Mouse (Mus musculus): ENCODE data around the gene Gss.
"Not testable (repeated sequence)": the region's sequence is repeated elsewhere in the genome, so short reads cannot be mapped to it uniquely, and the experiment has no call there.

The Gss gene

GRCm38 (mm10) chr2:155573996-155574395, 18.6 kb downstream of the Gss start:
- DNase-seq (ENCODE audit: low spot score), result no peak

GRCm38 (mm10) chr2:155573001-155573400, 19.6 kb downstream of the Gss start:
- DNase-seq (ENCODE audit: low spot score), result no peak

DNA sequence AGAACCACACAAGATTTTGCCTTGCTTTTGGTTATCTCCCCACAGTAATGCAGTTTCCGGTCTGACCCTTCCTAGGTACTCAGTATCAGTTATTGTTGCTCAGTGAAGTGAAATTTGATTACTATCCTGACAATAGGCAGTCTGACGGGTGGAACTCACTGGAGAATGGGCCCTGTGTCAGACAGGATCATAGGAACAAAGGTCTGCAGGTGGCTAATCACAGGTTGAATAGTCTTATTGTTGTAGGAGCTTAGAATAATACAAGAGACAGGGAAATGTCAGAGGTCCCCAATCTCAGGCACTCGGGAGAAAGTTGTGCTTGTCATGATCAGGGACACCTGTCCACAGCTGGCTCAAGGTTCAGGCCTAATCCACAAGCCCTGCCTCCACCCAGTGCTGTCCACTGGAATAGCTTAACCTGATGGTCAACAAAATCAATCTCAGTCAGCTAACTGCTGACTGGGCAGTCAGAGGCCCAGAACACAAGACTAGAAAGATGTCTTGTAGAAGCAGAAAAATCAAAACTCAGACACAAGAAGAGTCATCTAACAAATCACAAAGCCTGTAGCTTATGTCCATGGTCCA, 23.3 kb downstream of the Gss start:
- DNase-seq (ENCODE audit: low spot score), result no peak

GRCm38 (mm10) chr2:155567751-155568150, 24.9 kb downstream of the Gss start:
- DNase-seq (ENCODE audit: low spot score), result no peak

GRCm38 (mm10) chr2:155562934-155563333, 29.7 kb downstream of the Gss start:
- no peak for DNase-seq (ENCODE audit: low spot score)

- no peak for DNase-seq (ENCODE audit: low spot score)
These were observed 30.4 kb downstream of the Gss start for GRCm38 (mm10) chr2:155562209-155562608.

- no peak for DNase-seq (ENCODE audit: low spot score)
These were observed 38.1 kb downstream of the Gss start for GRCm38 (mm10) chr2:155554426-155554985.

- no peak for DNase-seq (ENCODE audit: low spot score)
These were observed 39.7 kb downstream of the Gss start for GRCm38 (mm10) chr2:155552949-155553354.

DNA sequence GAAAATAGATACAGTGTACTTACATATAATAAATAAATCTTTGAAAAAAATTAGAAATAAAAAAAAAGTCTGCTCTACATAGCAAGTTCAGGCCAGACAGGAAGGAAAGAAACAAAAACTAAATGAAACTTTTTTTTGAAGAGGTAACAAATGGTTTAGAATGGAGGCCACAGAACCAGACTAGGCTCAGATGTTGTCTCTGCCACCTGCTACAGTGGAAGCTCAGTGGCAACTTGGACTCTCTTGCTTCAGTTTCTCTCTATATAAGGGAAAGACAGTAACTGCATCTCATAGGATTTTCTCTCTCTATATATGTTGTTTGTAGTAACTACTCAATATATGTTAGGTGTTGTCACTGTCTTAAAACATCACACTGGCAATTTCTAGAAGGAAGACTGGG, 40.3 kb downstream of the Gss start:
- no peak for DNase-seq (ENCODE audit: low spot score)

DNA sequence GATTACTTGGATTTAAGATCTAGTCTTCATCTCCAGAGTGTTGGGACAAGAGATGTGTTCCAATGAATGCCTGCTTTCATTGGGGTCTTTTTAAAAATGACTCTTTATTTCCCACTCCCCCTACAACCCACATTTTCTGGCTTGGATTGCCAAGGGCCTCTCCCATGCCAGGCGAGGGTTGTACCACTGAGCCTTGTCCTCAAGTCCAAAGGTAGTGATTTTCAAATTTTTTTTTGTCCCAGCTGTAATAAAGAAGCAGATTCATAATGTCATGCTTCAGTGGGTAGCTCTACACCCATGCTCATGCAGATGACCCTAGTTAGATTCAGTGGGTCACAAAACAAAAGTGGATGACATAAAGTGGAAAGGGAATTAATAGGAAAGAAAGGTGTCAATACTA, 45.7 kb downstream of the Gss start:
- no peak for DNase-seq (ENCODE audit: low spot score)

DNA sequence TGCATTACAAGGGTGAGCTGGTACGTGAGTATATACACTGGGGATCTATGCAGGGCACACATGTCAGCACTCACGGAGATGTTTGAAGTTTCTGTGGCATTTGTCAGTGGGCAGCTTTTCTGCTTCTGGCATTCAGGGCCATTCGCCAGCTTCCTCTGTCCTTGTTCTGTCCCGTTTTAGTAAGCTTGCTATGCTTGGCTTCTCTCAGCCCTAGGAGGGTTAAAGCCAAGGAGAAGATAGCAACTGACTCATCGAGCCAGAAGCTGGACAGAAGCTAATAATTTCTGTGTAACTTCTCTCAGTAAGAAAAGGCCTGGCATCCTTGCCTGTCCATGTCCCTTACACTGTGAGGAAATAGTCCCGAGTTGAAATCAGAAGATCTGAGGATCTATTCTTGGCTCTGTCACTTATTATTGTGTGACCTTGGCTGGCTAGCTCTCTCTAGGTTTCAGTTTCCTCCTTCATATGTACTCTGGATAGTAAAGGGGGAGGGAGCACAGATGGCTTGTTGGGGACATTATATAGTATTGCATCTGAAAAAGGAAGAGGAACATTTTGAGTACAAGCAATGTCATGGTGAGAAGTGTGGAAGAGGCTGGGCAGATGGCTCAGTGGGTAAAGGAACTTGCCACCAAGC, 51.7 kb downstream of the Gss start:
- no peak for DNase-seq (ENCODE audit: low spot score)

DNA sequence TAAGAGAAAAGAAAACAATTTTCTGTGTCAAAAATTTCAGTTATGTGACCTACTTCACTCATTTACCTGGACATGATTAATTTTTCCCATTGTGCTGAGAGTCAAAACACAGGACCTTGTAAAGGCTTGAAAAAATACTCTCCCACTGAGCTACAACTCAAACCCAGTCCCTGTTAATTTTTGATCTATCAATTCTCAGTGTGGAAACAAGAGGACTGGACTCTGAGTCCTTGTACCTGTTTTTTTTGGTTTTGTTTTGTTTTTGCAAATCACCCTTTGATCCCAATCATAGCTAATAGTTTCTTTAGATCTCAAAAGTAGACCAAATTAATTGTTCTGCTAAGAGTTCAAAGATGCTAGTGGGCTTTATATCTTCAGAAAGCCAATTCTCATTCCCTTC, 52.9 kb downstream of the Gss start:
- no peak for DNase-seq (ENCODE audit: low spot score)

DNA sequence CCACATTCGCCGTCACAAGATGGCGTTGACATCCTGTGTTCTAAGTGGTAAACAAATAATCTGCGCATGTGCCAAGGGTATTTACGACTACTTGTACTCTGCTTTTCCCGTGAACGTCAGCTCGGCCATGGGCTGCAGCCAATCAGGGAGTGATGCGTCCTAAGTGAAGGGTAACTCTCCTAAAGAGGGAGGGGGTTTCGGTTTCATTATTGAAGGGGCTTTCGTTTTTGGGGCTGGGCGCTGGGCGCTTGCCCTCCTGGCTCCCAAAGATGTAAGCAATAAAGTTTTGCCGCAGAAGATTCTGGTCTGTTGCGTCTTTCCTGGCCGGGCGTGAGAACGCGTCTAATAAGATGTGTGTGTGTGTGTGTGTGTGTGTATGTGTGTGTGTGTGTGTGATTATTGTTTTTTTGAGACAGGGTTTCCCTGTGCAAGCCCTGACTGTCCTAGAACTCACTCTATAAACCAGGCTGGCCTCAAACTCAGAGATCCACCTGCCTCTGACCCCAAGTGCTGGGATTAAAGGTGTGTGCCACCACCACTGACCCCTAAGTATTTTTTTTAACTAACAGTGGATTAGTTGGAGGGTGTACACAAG, 54.0 kb downstream of the Gss start:
- DNase-seq (ENCODE audit: low spot score), result not testable (repeated sequence)

GRCm38 (mm10) chr2:155537761-155538462, 54.7 kb downstream of the Gss start:
- no peak for DNase-seq (ENCODE audit: low spot score)

- DNase-seq (ENCODE audit: low spot score), result no peak
These were observed 56.3 kb downstream of the Gss start for GRCm38 (mm10) chr2:155536292-155536691.

- no peak for DNase-seq (ENCODE audit: low spot score)
These were observed 65.2 kb downstream of the Gss start for GRCm38 (mm10) chr2:155527367-155527766.

DNA sequence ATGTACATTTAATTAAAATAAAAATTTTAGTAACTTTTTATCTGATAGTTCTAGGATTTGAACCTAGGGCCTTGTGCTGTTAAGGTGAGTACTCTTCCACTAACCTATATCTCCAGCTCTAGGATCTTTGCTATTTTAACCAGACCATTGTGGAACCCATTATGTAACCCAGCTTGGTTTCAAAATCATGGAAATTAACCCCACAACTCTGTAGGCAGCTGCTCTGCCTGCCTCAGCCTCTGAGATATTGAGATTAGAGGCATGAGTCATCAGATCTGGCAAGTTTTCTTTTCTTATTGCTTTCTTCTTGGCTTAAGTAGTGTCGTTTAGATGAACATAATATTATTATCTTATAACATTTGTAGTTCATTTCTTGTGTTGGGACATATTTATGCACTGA, 68.2 kb downstream of the Gss start:
- no peak for DNase-seq (ENCODE audit: low spot score)

DNA sequence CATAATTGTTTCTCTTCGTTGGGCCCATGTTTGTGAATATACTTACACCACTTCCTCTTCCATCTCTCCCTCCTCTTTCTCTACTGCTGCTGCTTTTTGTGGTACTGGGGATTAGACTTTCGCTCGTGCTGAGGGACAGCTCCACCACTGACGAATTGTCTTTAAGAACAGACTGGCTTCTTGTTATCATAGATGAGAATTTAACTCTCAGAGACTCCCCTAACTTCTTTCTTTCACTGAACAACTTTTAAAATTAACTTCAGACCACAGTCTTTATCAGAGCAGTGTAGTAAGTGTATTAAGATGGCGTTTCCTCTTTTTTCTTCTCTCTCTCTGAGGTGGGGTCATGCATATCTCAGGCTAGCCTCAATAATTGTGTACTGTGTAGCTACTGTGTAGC, 68.9 kb downstream of the Gss start:
- DNase-seq (ENCODE audit: low spot score), result no peak

- no peak for DNase-seq (ENCODE audit: low spot score)
These were observed 73.9 kb downstream of the Gss start for GRCm38 (mm10) chr2:155518531-155519270.

DNA sequence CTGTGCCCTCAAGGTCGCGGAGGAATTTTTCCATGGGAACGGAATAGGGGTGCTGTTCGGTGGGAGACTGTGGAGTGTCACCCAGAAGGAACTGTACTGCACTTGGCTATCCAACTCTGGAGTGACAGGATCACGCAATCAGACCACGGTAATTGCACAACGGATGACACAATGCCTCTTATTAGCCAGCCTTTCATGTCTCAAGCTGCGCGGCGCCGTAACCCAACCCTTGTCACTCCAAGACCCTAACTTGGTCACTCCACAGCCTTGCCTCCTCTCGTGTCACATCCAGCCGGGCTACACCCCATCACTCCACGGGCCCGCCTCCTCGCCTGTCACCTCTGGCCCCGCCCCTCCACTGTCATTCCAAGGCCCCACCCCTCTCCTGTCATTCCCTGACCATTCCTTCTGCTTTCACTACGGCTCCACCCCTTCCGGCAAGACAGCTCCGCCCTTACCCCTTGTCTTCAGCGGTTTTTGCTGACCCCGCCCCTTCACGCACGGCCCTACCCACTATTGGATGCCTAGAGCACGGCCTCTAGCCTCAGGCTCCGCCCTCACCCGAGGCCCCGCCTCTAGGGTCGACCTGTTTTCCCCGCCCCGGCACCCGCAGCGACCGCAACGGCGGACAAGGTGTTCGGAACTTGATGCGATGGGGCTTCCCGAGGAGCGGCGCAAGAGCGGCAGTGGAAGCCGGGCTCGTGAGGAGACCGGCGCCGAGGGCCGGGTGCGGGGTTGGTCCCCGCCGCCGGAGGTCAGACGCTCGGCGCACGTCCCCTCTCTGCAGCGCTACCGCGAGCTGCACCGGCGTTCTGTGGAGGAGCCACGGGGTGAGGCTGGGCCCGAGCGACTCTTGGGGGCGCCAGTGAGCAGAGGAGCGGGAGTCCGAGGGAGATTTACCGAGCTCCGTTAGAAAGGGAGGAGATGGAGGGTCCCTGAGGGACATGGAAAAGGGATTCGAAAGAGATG, 74.9 kb downstream of the Gss start, which contains the start of the genes Acss2 and Ggt7:
Acss2 (plus strand) TSS at position 494 of the 969 bp plus-strand sequence.
Ggt7 (minus strand) TSS at position 783 of the 969 bp plus-strand sequence.
- DNase-seq (ENCODE audit: low spot score), result peak; percentile 94

GRCm38 (mm10) chr2:155515941-155516340, 76.7 kb downstream of the Gss start:
- DNase-seq (ENCODE audit: low spot score), result no peak
